Mouse (Mus musculus): Measurements from ENCODE around the gene Brd9. TPM values are rescaled to one million over a fixed set of nuclear protein-coding genes. Genes with fewer than 3 reads are reported as not detected.

Brd9 gene
- polyA plus RNA-seq, 1 experiment = 50.8 TPM

DNA sequence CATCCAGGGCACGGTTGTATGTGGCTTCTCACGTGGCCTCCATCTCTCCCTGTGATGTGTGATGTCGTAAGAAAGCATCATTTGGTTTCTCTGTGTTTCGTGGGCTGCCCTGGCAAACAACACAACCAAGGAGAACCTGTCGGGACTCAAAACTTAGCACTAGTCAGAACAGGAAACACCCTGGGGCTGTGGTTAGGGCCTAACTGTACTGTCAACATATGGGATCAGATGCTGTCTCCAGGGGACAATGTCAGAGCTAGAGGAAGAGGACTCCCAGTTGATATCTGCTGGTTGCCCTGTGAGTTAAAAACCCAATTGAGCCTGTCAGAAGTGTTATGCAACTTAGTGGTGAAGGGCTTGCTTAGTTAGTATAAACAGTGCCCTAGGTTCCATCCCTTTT lies 17.9 kb downstream of the Brd9 start:
- peaks cover 1% of the 10 kb centered on the region; the same call in 1 of the 2 replicates for H3K36me3 ChIP-seq (ENCODE audit: control insufficient read depth, insufficient read depth, low read length)
- H3K4me3 ChIP-seq (ENCODE audit: control insufficient read depth, low read depth, low read length) = no peak overlapping the region
- no peaks in the 10 kb centered on the region for H3K4me1 ChIP-seq (ENCODE audit: control insufficient read depth, insufficient read depth, low read length)
- no peak overlapping the region for H3K27ac ChIP-seq (ENCODE audit: control insufficient read depth, insufficient read depth, low read depth, low read length)
- TF ChIP-seq CTCF (IDR thresholded peaks at IDR 0.05; ENCODE audit: control insufficient read depth, insufficient read depth, insufficient replicate concordance, low read depth, low read length) = no peak
- no peak for TF ChIP-seq POLR2A (IDR thresholded peaks at IDR 0.05; ENCODE audit: control insufficient read depth, low read depth, low read length)
- H3K27me3 ChIP-seq (ENCODE audit: control insufficient read depth, insufficient read depth, low read length) = no peaks in the 10 kb centered on the region

DNA sequence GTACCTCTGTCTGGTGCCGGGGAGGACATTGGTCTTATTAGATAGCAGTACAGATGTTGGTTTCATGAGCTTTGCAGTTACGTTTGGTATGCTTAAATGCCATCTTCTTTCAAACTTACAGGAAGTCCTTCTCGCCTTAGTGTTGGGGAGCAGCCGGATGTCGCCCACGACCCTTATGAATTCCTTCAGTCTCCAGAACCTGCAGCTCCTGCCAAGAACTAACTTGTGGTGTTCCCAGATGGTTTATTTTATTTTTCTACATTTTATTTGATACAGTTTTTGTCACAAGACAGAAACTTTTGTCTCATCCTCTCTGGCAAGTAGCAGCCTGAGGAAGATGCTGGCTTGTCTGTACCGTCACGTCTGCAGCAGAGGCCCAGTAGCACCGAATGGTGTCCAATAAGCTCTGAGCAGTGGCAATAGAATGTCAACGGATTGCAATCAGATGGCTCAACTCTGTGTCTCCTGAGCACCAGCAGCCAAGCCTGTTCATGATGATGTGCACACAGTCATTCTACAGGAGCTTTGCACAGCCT lies 22.6 kb downstream of the Brd9 start:
- no peak for TF ChIP-seq POLR2A (IDR thresholded peaks at IDR 0.05; ENCODE audit: control insufficient read depth, low read depth, low read length)
- no peak for TF ChIP-seq CTCF (IDR thresholded peaks at IDR 0.05; ENCODE audit: control insufficient read depth, insufficient read depth, insufficient replicate concordance, low read depth, low read length)
- Histone ChIP-seq H3K27ac (ENCODE audit: control insufficient read depth, insufficient read depth, low read depth, low read length) (no peak overlapping the region), H3K4me3 (ENCODE audit: control insufficient read depth, low read depth, low read length) (no peak overlapping the region), H3K4me1 (ENCODE audit: control insufficient read depth, insufficient read depth, low read length) (no peaks in the 10 kb centered on the region), H3K27me3 (ENCODE audit: control insufficient read depth, insufficient read depth, low read length) (no peaks in the 10 kb centered on the region), H3K36me3 (ENCODE audit: control insufficient read depth, insufficient read depth, low read length) (no peaks in the 10 kb centered on the region; the same call in 1 of the 2 replicates)

DNA sequence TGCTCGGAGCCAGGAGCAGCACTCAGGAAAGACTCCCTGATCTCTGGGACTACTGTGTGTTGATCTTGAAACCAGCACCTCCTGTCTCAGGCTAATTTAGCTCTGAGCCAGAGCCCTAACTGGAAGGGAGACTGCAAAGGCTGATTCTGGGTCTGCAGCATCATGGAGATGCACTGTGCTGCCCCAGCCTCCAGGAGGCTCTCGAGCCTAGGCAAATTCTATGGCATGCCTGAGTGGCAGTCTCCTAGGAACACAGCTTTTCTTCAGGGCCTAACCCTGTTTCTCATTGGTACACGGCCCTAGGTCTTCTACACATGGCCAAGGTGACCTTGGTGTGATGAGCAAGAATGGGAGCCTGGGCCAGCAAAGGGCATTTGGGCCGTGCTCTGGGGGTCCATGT lies 23.6 kb downstream of the Brd9 start:
- Histone ChIP-seq H3K4me3 (ENCODE audit: control insufficient read depth, low read depth, low read length) (peak overlapping the region; percentile 43), H3K36me3 (ENCODE audit: control insufficient read depth, insufficient read depth, low read length) (no peaks in the 10 kb centered on the region; the same call in 1 of the 2 replicates), H3K27ac (ENCODE audit: control insufficient read depth, insufficient read depth, low read depth, low read length) (no peak overlapping the region), H3K27me3 (ENCODE audit: control insufficient read depth, insufficient read depth, low read length) (no peaks in the 10 kb centered on the region), H3K4me1 (ENCODE audit: control insufficient read depth, insufficient read depth, low read length) (no peaks in the 10 kb centered on the region)
- TF ChIP-seq POLR2A (IDR thresholded peaks at IDR 0.05; ENCODE audit: control insufficient read depth, low read depth, low read length) (no peak), CTCF (IDR thresholded peaks at IDR 0.05; ENCODE audit: control insufficient read depth, insufficient read depth, insufficient replicate concordance, low read depth, low read length) (peak; percentile 37; the same call in 1 of the 2 replicates)

DNA sequence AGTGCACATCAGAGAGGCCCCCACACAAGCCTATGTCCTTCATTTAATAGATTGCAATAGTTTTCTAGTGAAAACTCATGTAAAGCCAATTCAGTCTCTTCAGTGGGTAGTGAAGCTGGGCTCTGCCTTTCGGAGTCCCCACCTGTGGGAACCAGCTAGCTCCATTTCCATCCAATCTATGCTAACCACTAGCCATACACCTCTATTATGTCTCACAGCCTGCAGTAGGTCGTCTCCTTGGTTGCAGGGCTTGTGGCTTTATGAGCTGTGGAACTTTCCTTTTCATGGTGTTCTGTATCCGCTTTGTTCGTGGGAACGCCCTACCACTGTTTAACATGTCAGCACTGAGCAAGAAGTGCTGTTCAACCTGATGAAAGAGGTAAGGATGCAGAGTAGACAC lies 25.9 kb downstream of the Brd9 start, which contains the start of gene Zdhhc11:
Gene Zdhhc11 (plus strand): TSS at position 301 of the 400 bp plus-strand sequence.
- no peaks in the 10 kb centered on the region for H3K4me1 ChIP-seq (ENCODE audit: control insufficient read depth, insufficient read depth, low read length)
- TF ChIP-seq POLR2A (IDR thresholded peaks at IDR 0.05; ENCODE audit: control insufficient read depth, low read depth, low read length) (no peak), CTCF (IDR thresholded peaks at IDR 0.05; ENCODE audit: control insufficient read depth, insufficient read depth, insufficient replicate concordance, low read depth, low read length) (no peak)

DNA sequence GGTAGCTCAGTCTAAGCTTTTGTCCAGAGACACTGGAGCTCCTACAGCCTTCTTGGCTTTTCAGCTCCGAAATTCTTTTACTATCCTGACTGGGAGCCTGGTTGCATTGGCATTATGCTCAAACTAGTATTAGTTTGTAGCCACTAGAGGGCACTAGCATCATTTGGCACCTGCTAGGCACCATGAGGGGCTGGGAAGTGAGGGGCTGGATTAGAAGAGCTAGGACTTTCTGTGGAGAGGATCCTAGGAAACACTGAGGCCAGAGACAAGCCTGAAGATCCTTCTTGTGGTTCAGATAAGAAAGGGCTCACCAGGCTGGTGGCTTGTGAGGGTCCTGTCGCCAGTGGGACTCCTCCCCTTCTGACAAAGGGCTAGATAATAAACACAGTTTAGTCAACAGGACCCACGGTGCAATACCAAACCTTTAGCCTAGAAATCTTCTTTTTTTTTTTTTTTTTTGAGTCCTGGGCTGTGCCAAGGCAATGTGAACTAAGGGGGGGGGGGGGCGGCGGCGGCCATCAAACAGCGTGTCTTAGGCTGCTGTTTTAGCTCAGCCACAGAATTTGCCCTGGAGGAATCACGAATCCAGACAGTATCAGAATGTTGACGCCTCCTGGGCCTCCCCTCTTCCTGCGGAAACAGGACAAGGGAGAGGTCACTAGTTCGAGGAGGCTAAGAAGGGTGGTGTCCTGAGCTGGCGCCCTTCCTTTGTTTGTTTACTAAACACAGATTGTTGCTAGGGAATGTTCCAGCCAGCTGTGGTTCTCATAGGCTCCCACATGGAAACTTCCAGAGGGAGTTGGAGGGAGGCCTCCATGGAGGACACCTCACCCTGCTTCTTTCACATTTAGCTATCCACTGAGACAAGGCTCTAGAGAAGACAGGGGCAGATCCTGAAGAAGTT lies 33.2 kb downstream of the Brd9 start:
- peak overlapping the region; percentile 51 for H3K4me3 ChIP-seq (ENCODE audit: control insufficient read depth, low read depth, low read length)
- no peaks in the 10 kb centered on the region for H3K27me3 ChIP-seq (ENCODE audit: control insufficient read depth, insufficient read depth, low read length)
- no peaks in the 10 kb centered on the region for H3K36me3 ChIP-seq (ENCODE audit: control insufficient read depth, insufficient read depth, low read length)
- H3K27ac ChIP-seq (ENCODE audit: control insufficient read depth, insufficient read depth, low read depth, low read length) = 0 out of 2 replicates have a peak overlapping the region, but pooled peaks have one; percentile 32
- TF ChIP-seq CTCF (IDR thresholded peaks at IDR 0.05; ENCODE audit: control insufficient read depth, insufficient read depth, insufficient replicate concordance, low read depth, low read length) (peak; percentile 54; the same call in 1 of the 2 replicates), POLR2A (IDR thresholded peaks at IDR 0.05; ENCODE audit: control insufficient read depth, low read depth, low read length) (no peak)
- H3K4me1 ChIP-seq (ENCODE audit: control insufficient read depth, insufficient read depth, low read length) = peaks cover 6% of the 10 kb centered on the region; the same call in 1 of the 2 replicates

More for the DNA sequence above, 25.9 kb downstream of the Brd9 start, which contains the start of gene Zdhhc11:
- Histone ChIP-seq H3K4me3 (ENCODE audit: control insufficient read depth, low read depth, low read length) (peak within 1 kb of the TSS; percentile 88), H3K36me3 (ENCODE audit: control insufficient read depth, insufficient read depth, low read length) (no peaks in the 10 kb centered on the region; the same call in 1 of the 2 replicates), H3K27me3 (ENCODE audit: control insufficient read depth, insufficient read depth, low read length) (no peaks in the 10 kb centered on the region), H3K27ac (ENCODE audit: control insufficient read depth, insufficient read depth, low read depth, low read length) (peak within 1 kb of the TSS; percentile 31; the same call in 1 of the 2 replicates)

DNA sequence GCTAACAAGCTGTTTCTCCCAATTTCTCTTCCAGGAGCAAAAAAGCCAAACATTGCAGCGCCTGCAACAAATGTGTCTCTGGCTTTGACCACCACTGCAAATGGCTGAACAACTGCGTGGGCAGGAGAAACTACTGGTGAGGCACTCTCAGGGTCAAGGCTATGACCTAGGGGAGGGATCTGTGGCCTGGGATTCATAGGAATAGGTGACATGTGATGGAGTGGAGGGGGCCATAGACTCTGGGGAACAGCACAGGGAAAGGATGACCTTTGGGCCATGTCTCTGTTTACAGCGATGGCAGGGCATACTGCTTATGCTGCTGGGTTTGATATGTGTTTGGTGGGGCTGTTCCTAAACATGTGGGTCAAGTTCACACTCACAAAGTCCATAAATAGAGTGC lies 36.9 kb downstream of the Brd9 start:
- H3K4me1 ChIP-seq (ENCODE audit: control insufficient read depth, insufficient read depth, low read length) = peaks cover 6% of the 10 kb centered on the region; the same call in 1 of the 2 replicates
- H3K27me3 ChIP-seq (ENCODE audit: control insufficient read depth, insufficient read depth, low read length) = no peaks in the 10 kb centered on the region
- no peak overlapping the region for H3K27ac ChIP-seq (ENCODE audit: control insufficient read depth, insufficient read depth, low read depth, low read length)
- TF ChIP-seq POLR2A (IDR thresholded peaks at IDR 0.05; ENCODE audit: control insufficient read depth, low read depth, low read length) (no peak), CTCF (IDR thresholded peaks at IDR 0.05; ENCODE audit: control insufficient read depth, insufficient read depth, insufficient replicate concordance, low read depth, low read length) (no peak)
- no peak overlapping the region for H3K4me3 ChIP-seq (ENCODE audit: control insufficient read depth, low read depth, low read length)
- H3K36me3 ChIP-seq (ENCODE audit: control insufficient read depth, insufficient read depth, low read length) = no peaks in the 10 kb centered on the region

DNA sequence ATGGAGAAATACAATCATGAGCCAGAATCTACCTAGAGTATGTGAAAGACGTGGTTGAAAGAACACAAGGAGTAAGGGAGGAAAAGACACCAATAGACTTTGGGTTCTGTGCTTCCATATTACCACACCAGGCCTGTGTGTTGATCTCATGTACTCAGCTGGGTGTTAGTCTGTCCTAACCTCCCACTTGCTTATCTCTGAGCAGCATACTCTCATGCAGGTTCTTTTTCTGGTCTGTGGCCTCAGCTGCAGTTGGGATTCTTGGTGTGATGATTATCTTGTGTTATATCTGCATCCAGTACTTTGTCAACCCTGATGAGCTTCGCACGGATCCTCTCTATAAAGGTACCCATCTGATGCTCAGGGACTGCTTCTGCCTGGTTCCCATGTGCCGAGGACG lies 39.3 kb downstream of the Brd9 start:
- Histone ChIP-seq H3K4me3 (ENCODE audit: control insufficient read depth, low read depth, low read length) (no peak overlapping the region), H3K27ac (ENCODE audit: control insufficient read depth, insufficient read depth, low read depth, low read length) (no peak overlapping the region), H3K4me1 (ENCODE audit: control insufficient read depth, insufficient read depth, low read length) (no peaks in the 10 kb centered on the region), H3K27me3 (ENCODE audit: control insufficient read depth, insufficient read depth, low read length) (no peaks in the 10 kb centered on the region), H3K36me3 (ENCODE audit: control insufficient read depth, insufficient read depth, low read length) (no peaks in the 10 kb centered on the region)
- TF ChIP-seq POLR2A (IDR thresholded peaks at IDR 0.05; ENCODE audit: control insufficient read depth, low read depth, low read length) (no peak), CTCF (IDR thresholded peaks at IDR 0.05; ENCODE audit: control insufficient read depth, insufficient read depth, insufficient replicate concordance, low read depth, low read length) (no peak)

Data from testis, adult 2 months (tissue).